Comparison of ENCODE assay signal across 8 mouse cellular contexts in genomic region chr15:8382213-8382612, GRCm38 (mm10).
DNase-seq lines count a peak whose midpoint lies in the region; ATAC-seq and TF ChIP-seq lines count a peak whose summit lies in the region.

No protein-coding gene starts in this region.

- intact Hi-C loops in heart, postnatal 25 days (cut with DNase I) = loop anchor here (2.0 to 5.0 kb wide), 3 partner anchors 63 to 205 kb away; partner anchors contain the start of gene Nipbl

- DNase-seq in heart, adult 9 months (ENCODE audit: low spot score in 2 of 2) = peak; percentile 18 to 56
- no peak for DNase-seq in heart, postnatal 25 days (ENCODE audit: low spot score)
- peak; percentile 23 for DNase-seq in right cerebral cortex, postnatal 14 days
- no peak for DNase-seq in right cerebral cortex, postnatal 36 days (ENCODE audit: low spot score in 2 of 2)
- peak; percentile 70 for DNase-seq in brain, embryonic 14.5 days (ENCODE audit: low read depth)
- DNase-seq in kidney, postnatal 4 days = peak; percentile 9 to 15
- DNase-seq in neural tube, embryonic 10.5 days (ENCODE audit: extremely low spot score, low spot score) = no peak

- no peak for TF ChIP-seq POLR2A in brain, embryonic 14.5 days (IDR thresholded peaks at IDR 0.05; ENCODE audit: borderline replicate concordance, extremely low read depth, insufficient read depth, insufficient read length, poor library complexity, severe bottlenecking)

- no peak for TF ChIP-seq CTCF in brain, embryonic 14.5 days (IDR thresholded peaks at IDR 0.05; ENCODE audit: borderline replicate concordance, extremely low read depth, insufficient read depth, insufficient read length)

- ATAC-seq in erythroblast, adult 5-6 weeks (replicated peaks; ENCODE audit: low FRiP score, poor library complexity, severe bottlenecking) = no peak

Comparison
In these comparisons a context has a peak if more than half of its experiments do, and no peak if none do; other contexts are left out.
1. DNase-seq: peak in heart, adult 9 months (2 of 2), right cerebral cortex, postnatal 14 days (single experiment), brain, embryonic 14.5 days (single experiment) and kidney, postnatal 4 days (2 of 2); none in heart, postnatal 25 days (single experiment), right cerebral cortex, postnatal 36 days (0 of 2) and neural tube, embryonic 10.5 days (single experiment).